Mouse (Mus musculus): ENCODE data around the gene Ap1m1.

DNA sequence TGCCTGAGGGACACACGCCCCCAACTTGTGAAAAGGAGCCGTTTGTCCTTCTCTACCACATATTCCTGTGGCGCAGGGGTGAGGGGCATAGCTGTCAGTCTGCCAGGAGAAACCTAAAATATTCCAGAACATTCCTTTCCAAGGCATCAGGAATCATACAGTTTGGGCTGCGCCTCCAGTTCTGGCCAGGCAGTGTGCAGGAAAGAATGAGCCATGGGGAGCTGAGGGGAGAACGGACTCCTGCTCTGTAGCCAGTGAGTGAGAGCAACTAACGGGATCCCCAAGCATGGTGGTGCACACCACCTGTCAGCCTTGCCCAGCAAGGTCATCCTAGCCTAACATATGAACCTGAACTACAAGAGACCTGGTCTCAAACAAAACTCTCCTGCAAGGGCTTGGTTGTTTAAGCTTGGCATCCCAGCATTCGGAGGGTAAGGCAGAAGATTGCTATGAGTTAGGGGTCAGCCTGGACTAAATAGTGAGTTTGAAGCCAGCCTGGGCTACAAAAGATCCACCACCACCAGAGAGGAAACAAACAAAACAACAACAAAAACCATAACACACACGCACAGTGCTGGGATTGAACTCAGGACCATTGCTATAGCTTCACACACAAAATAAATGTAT lies 63.3 kb downstream of the Ap1m1 start:
- TF ChIP-seq POLR2A (IDR thresholded peaks at IDR 0.05; ENCODE audit: extremely low read depth, insufficient read depth, low read length) (no peak), CTCF (IDR thresholded peaks at IDR 0.05; ENCODE audit: low read depth, low read length) (no peak)

Measured in liver, adult 2 months (tissue).